Mouse (Mus musculus): ENCODE results near the gene Gm8890. TPM values are rescaled to one million over a fixed set of nuclear protein-coding genes. Genes with fewer than 3 reads are reported as not detected.

The Gm8890 gene
- not detected for total RNA-seq (2023)

GRCm38 (mm10) chr5:11255733-11256132 is at the start of gene Gm8890:
TSS of gene Gm8890 (plus strand) at chr5:11256033.

Other genes starting within 250 kb of the Gm8890 start
- gene Gm8879, start 128.4 kb upstream of the Gm8890 start, total RNA-seq (2023), result not detected
- not detected for gene Gm5861, start 73.0 kb upstream of the Gm8890 start, total RNA-seq (2023)
- gene Speer1, start 85.5 kb downstream of the Gm8890 start, total RNA-seq (2023), result not detected
- not detected for gene Gm8897, start 160.4 kb downstream of the Gm8890 start, total RNA-seq (2023)
- gene Gm8906, start 246.7 kb downstream of the Gm8890 start, total RNA-seq (2023), result not detected